Mouse (Mus musculus) E14TG2a.4 (cell line): ENCODE measurements at regions not wholly inside any gene's neighbourhood (a gene's known extent, or its start where the extent isn't known, plus 50 kb on each side); places are given as distances from the start of the nearest gene placed in this dataset.

Experiments
- H3K27me3 ChIP-seq: 2 replicates; pipeline ENCODE4 v1.6.1; 2014; ENCODE audit warnings: low read length, control low read depth; ENCODE audit not compliant: insufficient read depth
- H3K36me3 ChIP-seq: 2 replicates; pipeline ENCODE4 v1.6.1; 2014; ENCODE audit warnings: low read length, control low read depth; ENCODE audit not compliant: insufficient read depth
- H3K4me1 ChIP-seq: replicated peaks from 2 replicates; pipeline ENCODE4 v1.6.1; 2014; ENCODE audit warnings: low read depth, low read length, control low read depth
- H3K4me3 ChIP-seq: replicated peaks from 2 replicates; pipeline ENCODE4 v1.5.1; 2014; ENCODE audit warnings: mild to moderate bottlenecking, low read length
- H3K9me3 ChIP-seq: 2 replicates; pipeline ENCODE4 v1.6.1; 2014; ENCODE audit warnings: low read length, control low read depth
- CTCF ChIP-seq: conservative IDR thresholded peaks from 2 replicates; pipeline ENCODE4 v1.5.1; 2014; ENCODE audit warnings: low read length
- NANOG ChIP-seq: IDR thresholded peaks from 2 replicates; pipeline ENCODE4 v1.6.1; 2014; ENCODE audit warnings: borderline replicate concordance, low read length, mixed read lengths
- POU5F1 ChIP-seq: IDR thresholded peaks from 2 replicates; pipeline ENCODE4 v1.6.1; 2014; ENCODE audit warnings: low read length, borderline replicate concordance

DNA sequence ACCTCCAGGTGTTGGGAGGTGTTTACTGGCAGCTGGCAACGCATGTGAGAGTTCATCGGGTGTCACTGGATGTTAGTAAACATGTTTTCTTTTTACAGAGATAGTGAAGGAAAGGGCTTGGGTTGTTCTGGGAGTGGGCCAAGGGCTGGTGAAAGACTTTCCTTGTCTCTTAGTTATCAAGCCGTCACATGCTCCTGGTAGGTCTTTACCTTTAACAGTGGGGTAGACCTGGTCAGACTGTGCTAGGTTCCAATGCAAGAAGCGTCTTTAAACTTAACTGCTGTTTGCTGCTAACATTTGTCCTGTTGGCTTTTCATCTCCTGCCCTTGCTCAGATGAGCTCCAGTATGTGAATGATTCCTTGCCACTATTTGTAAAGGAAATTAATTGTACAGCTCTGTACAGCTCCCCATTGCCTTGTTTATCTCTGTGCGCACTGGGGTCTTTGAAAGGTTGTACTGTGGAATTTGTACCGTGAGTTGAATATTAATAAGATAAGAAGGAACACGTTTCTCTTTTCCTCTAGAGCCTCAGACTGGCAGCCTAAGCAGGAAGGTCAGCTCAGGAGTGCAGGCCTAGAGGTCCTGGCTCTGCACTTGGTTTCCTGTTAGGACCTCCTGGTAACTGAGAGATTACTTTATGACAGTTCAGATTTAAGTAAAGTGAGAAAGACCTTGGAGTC lies 318.3 kb downstream of the Klf5 start:
- Histone ChIP-seq H3K36me3 (no peaks in the 10 kb centered on the region), H3K9me3 (no peaks in the 10 kb centered on the region), H3K4me1 (no peaks in the 10 kb centered on the region), H3K27me3 (no peaks in the 10 kb centered on the region), H3K4me3 (no peak overlapping the region)
- TF ChIP-seq POU5F1, result no peak
- TF ChIP-seq NANOG, result no peak
- no peak for TF ChIP-seq CTCF

DNA sequence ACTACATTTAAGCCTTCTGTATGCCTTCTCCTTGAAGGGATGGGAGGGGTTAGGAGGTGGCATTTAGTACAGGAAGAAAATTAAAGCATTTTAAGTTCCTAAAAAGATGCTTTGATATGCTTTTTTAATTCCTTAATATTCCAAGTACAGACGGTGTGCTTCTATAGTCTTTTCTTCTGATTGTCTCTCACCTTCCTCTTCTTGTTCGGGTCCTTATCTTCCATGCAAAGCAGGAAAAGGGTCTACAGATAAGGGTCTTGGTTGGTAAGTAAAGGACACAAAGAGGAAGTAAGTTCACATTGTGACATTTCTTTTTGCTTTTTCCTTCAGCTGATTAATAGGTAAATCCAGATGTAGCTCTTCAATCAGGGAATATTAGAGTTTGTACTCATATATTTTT lies 318.9 kb downstream of the Klf5 start:
- Histone ChIP-seq H3K9me3 (no peaks in the 10 kb centered on the region), H3K36me3 (no peaks in the 10 kb centered on the region), H3K4me1 (no peaks in the 10 kb centered on the region), H3K4me3 (no peak overlapping the region), H3K27me3 (no peaks in the 10 kb centered on the region)
- no peak for TF ChIP-seq POU5F1
- TF ChIP-seq CTCF, result no peak
- no peak for TF ChIP-seq NANOG

DNA sequence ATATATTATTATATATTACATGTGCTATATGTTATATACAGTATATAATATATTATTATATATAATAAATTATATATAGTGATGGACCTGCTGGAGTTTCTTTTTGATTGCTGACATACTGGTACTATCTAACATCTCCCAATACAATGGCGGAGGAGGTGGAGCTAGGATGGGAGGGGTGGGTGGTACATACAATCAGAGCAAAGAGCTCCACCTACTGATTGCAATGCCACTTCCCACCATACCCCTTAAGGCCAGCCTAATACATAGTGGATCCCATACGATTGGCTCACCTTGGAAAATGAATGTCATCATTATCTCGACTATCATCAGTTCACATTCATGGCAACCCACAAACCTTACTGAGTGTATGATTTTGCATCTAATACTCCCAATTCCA lies 323.0 kb downstream of the Klf5 start:
- Histone ChIP-seq H3K36me3 (no peaks in the 10 kb centered on the region), H3K27me3 (no peaks in the 10 kb centered on the region), H3K4me3 (no peak overlapping the region), H3K4me1 (no peaks in the 10 kb centered on the region), H3K9me3 (no peaks in the 10 kb centered on the region)
- TF ChIP-seq CTCF (0 out of 2 replicates have a peak, but pooled peaks have one; percentile 18), POU5F1 (no peak)

DNA sequence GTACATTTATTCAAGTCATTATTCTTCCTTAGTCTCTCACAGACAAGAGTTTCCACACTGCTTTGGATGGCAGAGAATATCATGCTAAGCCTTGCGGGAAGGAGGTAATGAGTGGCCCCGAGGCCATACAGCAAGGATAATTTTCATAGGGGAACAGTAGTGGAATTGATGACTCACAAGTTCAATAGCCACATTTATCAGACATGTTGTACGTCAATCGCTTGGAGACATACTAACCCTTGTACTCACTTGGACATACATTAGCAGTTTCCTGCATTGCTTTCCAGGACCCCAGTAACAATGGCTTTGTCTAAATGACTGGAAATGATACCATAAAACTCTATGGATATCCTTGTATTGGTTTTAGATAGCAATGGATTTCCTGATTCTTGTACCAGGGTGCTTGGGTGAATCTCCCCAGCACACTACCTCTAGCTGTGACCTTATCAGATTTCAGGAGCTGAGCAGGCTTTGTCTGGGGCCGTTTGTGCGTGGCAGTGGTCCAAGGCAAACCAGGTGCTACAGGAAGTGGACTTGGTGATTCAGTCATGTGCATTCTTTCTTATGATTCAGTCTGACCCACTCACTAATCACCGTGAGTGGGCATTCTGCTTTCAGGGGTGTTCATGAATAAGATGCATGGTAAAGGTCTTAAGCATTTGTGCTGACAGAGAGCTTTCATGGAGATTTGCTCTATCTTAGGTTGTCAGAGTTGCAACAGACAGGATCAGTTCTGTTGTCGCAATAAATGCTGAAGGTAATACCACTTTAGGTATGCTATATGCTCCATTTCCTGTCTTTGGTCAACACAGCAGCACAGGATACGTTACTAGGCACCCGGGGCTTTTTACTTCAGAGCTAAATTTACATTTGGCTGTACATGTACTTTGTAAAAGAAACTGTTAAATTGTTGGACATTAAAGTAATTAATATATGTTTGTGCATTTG lies 326.2 kb downstream of the Klf5 start:
- Histone ChIP-seq H3K9me3 (no peaks in the 10 kb centered on the region), H3K4me3 (no peak overlapping the region), H3K4me1 (no peaks in the 10 kb centered on the region), H3K27me3 (no peaks in the 10 kb centered on the region), H3K36me3 (no peaks in the 10 kb centered on the region)
- TF ChIP-seq CTCF (no peak), POU5F1 (no peak), NANOG (no peak)

DNA sequence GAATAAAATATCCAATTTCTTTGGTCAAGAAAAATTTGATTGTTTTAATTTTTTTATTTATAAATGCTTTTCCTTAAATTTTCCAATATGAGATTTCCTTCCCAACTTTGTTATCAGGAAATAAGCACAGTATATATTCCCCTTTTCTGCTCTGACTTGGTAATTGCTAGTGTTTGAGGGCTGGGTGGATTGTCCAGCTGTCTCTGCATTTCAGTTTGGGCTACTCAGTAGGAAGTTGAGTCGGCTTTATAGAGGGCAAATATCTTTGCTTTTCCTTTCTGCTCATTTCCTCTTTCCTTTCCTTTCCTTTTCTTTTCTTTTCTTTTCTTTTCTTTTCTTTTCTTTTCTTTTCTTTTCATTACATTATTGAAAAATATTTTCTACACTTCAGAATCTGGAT lies 329.1 kb downstream of the Klf5 start:
- Histone ChIP-seq H3K36me3 (no peaks in the 10 kb centered on the region), H3K27me3 (no peaks in the 10 kb centered on the region), H3K9me3 (no peaks in the 10 kb centered on the region), H3K4me1 (peaks cover 4% of the 10 kb centered on the region; the same call in 1 of the 2 replicates), H3K4me3 (no peak overlapping the region)
- TF ChIP-seq NANOG (no peak), POU5F1 (no peak), CTCF (no peak)

DNA sequence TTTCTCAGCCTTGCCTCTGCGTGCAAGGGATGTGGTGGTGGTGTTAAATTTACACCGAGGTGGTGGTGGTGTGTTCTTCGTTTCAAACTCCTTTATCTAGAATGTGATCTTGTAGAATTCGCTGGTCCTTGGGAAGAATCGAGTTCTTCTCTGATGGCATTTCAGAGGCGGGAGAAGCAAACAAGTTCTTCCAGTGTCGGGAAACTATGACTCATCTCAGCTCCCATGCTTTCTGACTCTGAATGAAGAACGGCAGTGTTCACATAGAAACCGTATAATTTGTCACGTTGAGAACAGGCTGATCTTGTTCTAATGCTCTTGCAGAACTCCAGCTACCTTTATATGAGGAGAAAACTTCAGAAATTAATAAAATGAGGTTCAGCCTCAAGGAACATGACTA lies 332.6 kb downstream of the Klf5 start:
- TF ChIP-seq POU5F1, result no peak
- TF ChIP-seq CTCF, result no peak
- TF ChIP-seq NANOG, result no peak
- Histone ChIP-seq H3K4me1 (peaks cover 6% of the 10 kb centered on the region; the same call in 1 of the 2 replicates), H3K9me3 (no peaks in the 10 kb centered on the region), H3K36me3 (no peaks in the 10 kb centered on the region), H3K4me3 (no peak overlapping the region), H3K27me3 (no peaks in the 10 kb centered on the region)

DNA sequence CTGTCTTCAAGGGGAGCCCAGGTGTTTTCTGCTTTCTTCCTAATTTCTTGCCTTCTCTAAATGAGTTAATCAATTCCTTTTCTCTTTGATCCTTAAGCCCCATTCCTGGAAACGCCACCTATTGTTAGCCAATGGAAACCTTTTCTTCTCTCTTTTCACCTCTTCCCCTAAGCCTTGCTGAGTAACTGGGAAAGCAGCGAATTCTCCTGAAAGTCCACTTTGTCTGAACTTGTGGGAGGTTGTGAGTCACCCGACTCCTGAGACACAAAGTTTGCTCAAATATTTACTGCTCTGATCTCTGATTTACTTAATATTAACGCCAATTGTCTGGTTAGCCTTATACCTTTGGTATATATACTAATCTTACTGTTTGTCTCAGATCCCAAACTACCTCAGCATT lies 334.0 kb downstream of the Klf5 start:
- Histone ChIP-seq H3K9me3 (no peaks in the 10 kb centered on the region), H3K36me3 (no peaks in the 10 kb centered on the region), H3K4me3 (no peak overlapping the region), H3K4me1 (peaks cover 6% of the 10 kb centered on the region; the same call in 1 of the 2 replicates), H3K27me3 (no peaks in the 10 kb centered on the region)
- no peak for TF ChIP-seq CTCF
- TF ChIP-seq POU5F1, result no peak
- TF ChIP-seq NANOG, result no peak

DNA sequence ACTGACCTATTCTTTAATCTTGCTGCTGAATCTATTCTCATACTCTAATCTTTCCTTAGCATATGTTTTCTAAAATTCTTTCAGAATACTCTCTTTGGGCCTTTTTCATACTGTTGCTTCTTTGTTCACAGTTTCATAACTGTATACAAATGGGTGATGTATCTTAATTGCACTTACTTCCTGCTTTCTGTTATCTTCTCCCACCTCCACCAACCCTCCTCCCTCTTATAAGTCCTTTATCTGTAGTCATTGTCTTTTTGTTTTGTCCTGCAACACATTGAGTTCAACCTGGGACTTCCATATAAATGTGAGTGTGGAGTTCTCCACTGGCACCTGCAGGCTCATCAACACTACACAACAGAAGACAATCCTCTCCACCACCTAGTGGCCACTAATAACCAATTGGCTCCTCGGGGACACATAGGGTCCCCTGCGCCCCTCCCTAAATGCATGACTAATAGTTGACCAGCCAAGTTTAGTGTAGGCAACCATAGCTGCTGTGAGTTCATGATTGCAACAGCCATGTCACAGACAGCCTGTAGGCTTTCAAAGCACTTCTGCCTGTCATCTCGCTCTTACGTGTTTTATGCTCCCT lies 337.2 kb downstream of the Klf5 start:
- Histone ChIP-seq H3K9me3 (no peaks in the 10 kb centered on the region), H3K4me3 (no peak overlapping the region), H3K36me3 (no peaks in the 10 kb centered on the region), H3K27me3 (no peaks in the 10 kb centered on the region), H3K4me1 (peaks cover 6% of the 10 kb centered on the region; the same call in 1 of the 2 replicates)
- TF ChIP-seq POU5F1, result no peak
- no peak for TF ChIP-seq CTCF
- TF ChIP-seq NANOG, result no peak
